Mouse (Mus musculus): ENCODE results near the gene Actc1.

DNA sequence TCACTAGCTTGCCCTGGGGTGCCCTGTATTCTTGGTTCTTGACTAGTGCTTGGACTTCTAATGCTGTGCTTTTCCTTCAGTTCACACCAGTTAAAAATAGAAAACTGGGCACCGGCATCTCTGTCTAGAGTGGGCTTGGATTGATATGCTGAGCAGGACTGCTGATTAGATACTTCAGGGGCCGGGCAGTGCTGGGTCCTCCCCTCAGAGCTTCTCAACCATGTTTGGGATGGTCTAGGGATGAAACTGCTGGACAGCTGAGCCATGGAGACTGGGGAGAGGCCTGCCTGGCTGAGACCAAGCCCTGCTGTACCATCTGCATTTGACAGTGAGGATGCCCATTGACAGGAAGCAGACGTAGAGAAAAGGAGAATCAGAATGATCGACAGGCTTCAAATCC is 781 bp upstream of the Actc1 start:
- TF ChIP-seq POLR2A (IDR thresholded peaks at IDR 0.05; ENCODE audit: borderline replicate concordance, low read depth, low read length) (no peak), CTCF (IDR thresholded peaks at IDR 0.05; ENCODE audit: low read depth, low read length) (no peak)

Measured in bone marrow macrophage, adult 2 months (primary cell).